Mouse (Mus musculus): ENCODE results near the gene Zswim1. TPM values are rescaled to one million over a fixed set of nuclear protein-coding genes. Genes with fewer than 3 reads are reported as not detected.
"Not testable (repeated sequence)": the region's sequence is repeated elsewhere in the genome, so short reads cannot be mapped to it uniquely, and the experiment has no call there.

The Zswim1 gene
- total and polyA plus RNA-seq, 2 experiments from 2014 or later = 5.4 to 7.4 TPM

GRCm38 (mm10) chr2:164793236-164793635 is 29.2 kb upstream of the Zswim1 start:
- H3K4me2 ChIP-seq (ENCODE audit: low read depth, low read length) = no peak overlapping the region
- H3K27me3 ChIP-seq (ENCODE audit: control insufficient read depth, insufficient read depth, low read length) = no peaks in the 10 kb centered on the region
- DNase-seq (ENCODE audit: low spot score) = peak; percentile 46
- H3K4me1 ChIP-seq (ENCODE audit: control insufficient read depth, insufficient read depth) = peaks cover 6% of the 10 kb centered on the region; the same call in 1 of the 2 replicates
- WGBS = 34% methylated on average over 3 of the region's 3 CpGs
- H3K36me3 ChIP-seq (replicated peaks; ENCODE audit: control insufficient read depth, insufficient read depth, low read length) = peaks cover 67% of the 10 kb centered on the region
- TF ChIP-seq EP300 (IDR thresholded peaks at IDR 0.05; ENCODE audit: low read depth) (no peak), CTCF (IDR thresholded peaks at IDR 0.05; ENCODE audit: low read depth) (peak; percentile 73)
- H3K9ac ChIP-seq (replicated peaks; ENCODE audit: low read depth, low read length) = no peak overlapping the region
- peak; percentile 54; the same call in 1 of the 2 replicates for ATAC-seq (ENCODE audit: insufficient read depth, low read depth)
- H3K4me3 ChIP-seq (ENCODE audit: low read depth, low read length) = no peak overlapping the region
- H3K9me3 ChIP-seq (replicated peaks; ENCODE audit: control insufficient read depth, low read length) = no peaks in the 10 kb centered on the region
- H3K27ac ChIP-seq (ENCODE audit: low read depth) = peak overlapping the region; percentile 81

DNA sequence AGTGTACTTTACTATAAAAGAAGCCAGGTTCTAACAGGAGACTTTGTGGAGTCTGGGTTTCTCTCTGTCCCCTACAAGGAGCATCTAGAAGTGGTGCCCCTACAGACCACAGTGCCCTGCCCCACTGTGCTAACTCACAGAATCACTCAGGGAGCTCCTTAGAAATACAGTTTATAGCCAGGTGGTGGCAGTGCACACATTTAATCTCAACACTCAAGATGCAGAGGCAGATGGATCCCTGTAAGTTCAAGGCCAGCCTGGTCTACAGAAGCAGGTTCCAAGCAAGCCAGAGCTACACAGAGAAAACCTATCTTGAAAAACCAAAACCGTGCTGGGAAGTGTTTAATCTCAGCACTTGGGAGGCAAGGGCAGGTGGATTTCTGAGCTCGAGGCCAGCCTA is 28.7 kb upstream of the Zswim1 start:
- no peaks in the 10 kb centered on the region for H3K9me3 ChIP-seq (replicated peaks; ENCODE audit: control insufficient read depth, low read length)
- peaks cover 63% of the 10 kb centered on the region for H3K36me3 ChIP-seq (replicated peaks; ENCODE audit: control insufficient read depth, insufficient read depth, low read length)
- ATAC-seq (ENCODE audit: insufficient read depth, low read depth) (peak; percentile 12; the same call in 1 of the 2 replicates), DNase-seq (ENCODE audit: low spot score) (no peak)
- no peaks in the 10 kb centered on the region for H3K27me3 ChIP-seq (ENCODE audit: control insufficient read depth, insufficient read depth, low read length)
- H3K9ac ChIP-seq (replicated peaks; ENCODE audit: low read depth, low read length) = no peak overlapping the region
- H3K27ac ChIP-seq (ENCODE audit: low read depth) = peak overlapping the region; percentile 81
- H3K4me3 ChIP-seq (ENCODE audit: low read depth, low read length) = no peak overlapping the region
- H3K4me2 ChIP-seq (ENCODE audit: low read depth, low read length) = no peak overlapping the region
- WGBS = 68% methylated on average over 2 of the region's 2 CpGs
- H3K4me1 ChIP-seq (ENCODE audit: control insufficient read depth, insufficient read depth) = peaks cover 3% of the 10 kb centered on the region; the same call in 1 of the 2 replicates
- TF ChIP-seq EP300 (IDR thresholded peaks at IDR 0.05; ENCODE audit: low read depth) = no peak
- peak; percentile 9; the same call in 1 of the 2 replicates for TF ChIP-seq CTCF (IDR thresholded peaks at IDR 0.05; ENCODE audit: low read depth)

DNA sequence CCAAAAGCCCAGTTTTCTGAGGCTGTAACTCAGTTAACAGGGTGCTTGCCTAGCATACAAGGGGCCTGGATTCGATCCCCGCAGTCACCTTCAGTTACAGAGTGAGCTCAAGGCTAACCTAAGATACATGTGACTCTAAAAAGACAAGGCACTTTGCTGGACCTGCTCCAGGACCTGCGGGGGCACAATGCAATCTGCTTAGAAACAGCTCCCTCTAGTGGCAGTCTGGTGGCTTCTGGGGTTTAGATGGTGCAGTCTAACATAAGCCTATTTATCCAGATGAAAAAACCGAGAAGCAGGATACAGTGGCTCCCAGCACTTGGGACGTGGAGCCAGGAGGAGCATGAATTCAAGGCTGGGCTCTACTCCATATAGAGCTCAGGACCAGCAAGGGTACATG is 28.2 kb upstream of the Zswim1 start:
- WGBS = 14% methylated on average over 5 of the region's 5 CpGs
- peak; percentile 85 for DNase-seq (ENCODE audit: low spot score)
- no peak overlapping the region for H3K4me3 ChIP-seq (ENCODE audit: low read depth, low read length)
- H3K27ac ChIP-seq (ENCODE audit: low read depth) = peak overlapping the region; percentile 81
- no peak overlapping the region for H3K9ac ChIP-seq (replicated peaks; ENCODE audit: low read depth, low read length)
- ATAC-seq (ENCODE audit: insufficient read depth, low read depth) = peak; percentile 76
- no peak overlapping the region for H3K4me2 ChIP-seq (ENCODE audit: low read depth, low read length)
- H3K9me3 ChIP-seq (replicated peaks; ENCODE audit: control insufficient read depth, low read length) = no peaks in the 10 kb centered on the region
- H3K36me3 ChIP-seq (replicated peaks; ENCODE audit: control insufficient read depth, insufficient read depth, low read length) = peaks cover 64% of the 10 kb centered on the region
- peak; percentile 86 for TF ChIP-seq CTCF (IDR thresholded peaks at IDR 0.05; ENCODE audit: low read depth)
- TF ChIP-seq EP300 (IDR thresholded peaks at IDR 0.05; ENCODE audit: low read depth) = 0 out of 2 replicates have a peak, but pooled peaks have one; percentile 48
- no peaks in the 10 kb centered on the region for H3K27me3 ChIP-seq (ENCODE audit: control insufficient read depth, insufficient read depth, low read length)
- peaks cover 3% of the 10 kb centered on the region; the same call in 1 of the 2 replicates for H3K4me1 ChIP-seq (ENCODE audit: control insufficient read depth, insufficient read depth)

GRCm38 (mm10) chr2:164795868-164796267 is 26.6 kb upstream of the Zswim1 start:
- no peaks in the 10 kb centered on the region for H3K27me3 ChIP-seq (ENCODE audit: control insufficient read depth, insufficient read depth, low read length)
- H3K4me3 ChIP-seq (ENCODE audit: low read depth, low read length) = no peak overlapping the region
- TF ChIP-seq CTCF (IDR thresholded peaks at IDR 0.05; ENCODE audit: low read depth) (no peak), EP300 (IDR thresholded peaks at IDR 0.05; ENCODE audit: low read depth) (no peak)
- whole genome bisulfite sequencing = 75% methylated on average over 4 of the region's 4 CpGs
- H3K4me2 ChIP-seq (ENCODE audit: low read depth, low read length) = no peak overlapping the region
- no peak overlapping the region for H3K27ac ChIP-seq (ENCODE audit: low read depth)
- H3K4me1 ChIP-seq (ENCODE audit: control insufficient read depth, insufficient read depth) = peaks cover 3% of the 10 kb centered on the region; the same call in 1 of the 2 replicates
- peaks cover 63% of the 10 kb centered on the region for H3K36me3 ChIP-seq (replicated peaks; ENCODE audit: control insufficient read depth, insufficient read depth, low read length)
- ATAC-seq (ENCODE audit: insufficient read depth, low read depth) (no peak), DNase-seq (ENCODE audit: low spot score) (no peak)
- H3K9me3 ChIP-seq (replicated peaks; ENCODE audit: control insufficient read depth, low read length) = no peaks in the 10 kb centered on the region
- no peak overlapping the region for H3K9ac ChIP-seq (replicated peaks; ENCODE audit: low read depth, low read length)

DNA sequence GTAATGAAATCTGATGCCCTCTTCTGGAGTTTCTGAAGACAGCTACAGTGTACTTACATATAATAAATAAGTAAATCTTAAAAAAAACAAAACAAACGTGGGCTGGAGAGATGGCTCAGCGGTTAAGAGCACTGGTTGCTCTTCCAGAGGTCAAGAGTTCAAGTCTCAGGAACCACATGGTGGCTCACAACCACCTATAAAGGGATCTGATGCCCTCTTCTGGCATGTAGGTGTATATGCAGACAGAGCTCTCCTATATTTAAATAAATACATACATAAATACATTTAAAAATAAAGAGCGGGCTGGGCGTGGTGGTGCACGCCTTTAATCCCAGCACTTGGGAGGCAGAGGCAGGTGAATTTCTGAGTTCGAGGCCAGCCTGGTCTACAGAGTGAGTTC is 23.9 kb upstream of the Zswim1 start:
- not testable (repeated sequence) for H3K4me3 ChIP-seq (ENCODE audit: low read depth, low read length); ATAC-seq (ENCODE audit: insufficient read depth, low read depth); H3K9ac ChIP-seq (replicated peaks; ENCODE audit: low read depth, low read length); H3K27ac ChIP-seq (ENCODE audit: low read depth); H3K27me3 ChIP-seq (ENCODE audit: control insufficient read depth, insufficient read depth, low read length); DNase-seq (ENCODE audit: low spot score); H3K4me1 ChIP-seq (ENCODE audit: control insufficient read depth, insufficient read depth); H3K9me3 ChIP-seq (replicated peaks; ENCODE audit: control insufficient read depth, low read length); H3K4me2 ChIP-seq (ENCODE audit: low read depth, low read length)
- WGBS = 69% methylated on average over 6 of the region's 6 CpGs
- TF ChIP-seq CTCF (IDR thresholded peaks at IDR 0.05; ENCODE audit: low read depth) = peak; percentile 34
- H3K36me3 ChIP-seq (replicated peaks; ENCODE audit: control insufficient read depth, insufficient read depth, low read length) = peaks cover 41% of the 10 kb centered on the region
